Mouse (Mus musculus) lung, adult 2 months (tissue): ENCODE measurements at regions not wholly inside any gene's neighbourhood (a gene's known extent, or its start where the extent isn't known, plus 50 kb on each side); places are given as distances from the start of the nearest gene placed in this dataset.

ENCODE experiments used
- CTCF ChIP-seq: fragments of 200-500 bp; IDR thresholded peaks from 2 replicates; pipeline ENCODE4 v1.5.1; 2011; ENCODE audit warnings: mild to moderate bottlenecking, low read length, control low read depth; ENCODE audit not compliant: insufficient read depth
- POLR2A ChIP-seq: fragments of 200-500 bp; IDR thresholded peaks from 2 replicates; pipeline ENCODE4 v1.6.1; 2011; ENCODE audit warnings: low read depth, mild to moderate bottlenecking, control low read depth, low read length, borderline replicate concordance; ENCODE audit errors: extremely low read depth

DNA sequence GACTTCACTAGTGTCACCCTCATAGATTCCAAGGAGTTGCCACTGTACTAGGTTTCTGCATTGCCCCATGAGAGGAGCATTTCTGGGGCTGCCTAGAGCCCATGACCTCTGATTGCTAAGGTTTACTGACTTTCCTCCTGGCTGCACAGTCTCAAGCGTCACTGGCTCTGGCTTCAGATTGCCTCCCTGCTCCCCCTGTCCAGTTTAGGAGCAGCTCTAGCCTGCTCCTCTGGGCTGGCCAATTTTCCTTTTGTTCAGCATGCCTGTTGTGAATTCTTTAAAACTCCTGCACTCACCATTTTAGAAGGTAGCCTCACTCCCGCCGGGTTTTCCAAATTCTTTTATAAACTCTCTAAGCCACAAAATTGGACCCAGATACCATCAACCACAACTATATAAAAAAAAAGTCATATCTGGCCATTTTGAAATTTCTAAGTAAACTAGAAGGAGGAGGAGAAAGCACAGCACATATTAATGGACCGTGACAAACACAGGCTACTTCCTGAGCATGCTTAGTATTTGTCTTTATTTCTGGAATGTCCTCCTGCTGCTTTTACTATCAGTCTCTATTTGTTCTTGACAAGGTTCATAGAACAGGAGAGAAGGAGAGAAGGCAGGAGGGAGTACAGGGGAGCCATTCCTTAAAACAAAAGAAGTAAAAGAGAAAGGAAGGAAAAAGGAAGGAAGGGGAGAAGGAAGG is 126.6 kb upstream of the Thsd7b start:
- TF ChIP-seq CTCF (no peak), POLR2A (no peak)
